Mouse (Mus musculus): ENCODE data around the gene Tesc.

The Tesc gene

DNA sequence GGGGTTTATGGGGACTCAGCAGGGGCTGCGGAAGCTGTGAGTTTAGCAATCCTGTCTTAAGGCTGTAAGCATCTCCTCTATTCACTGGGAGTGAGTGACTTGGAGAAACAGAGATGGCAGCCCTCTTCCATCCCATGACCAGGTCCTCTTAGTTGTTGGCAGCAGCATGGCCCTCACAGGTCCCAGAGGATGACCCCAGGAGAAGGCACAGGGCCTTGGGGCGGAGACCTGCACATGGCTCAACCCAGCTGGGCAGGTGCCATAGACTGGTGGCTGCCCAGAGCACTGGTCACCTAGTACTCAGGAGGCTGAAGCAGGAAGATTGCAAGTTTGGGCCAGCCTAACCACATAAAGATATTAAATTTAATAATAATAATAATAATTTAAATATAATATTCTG is 11.9 kb upstream of the Tesc start:
- no peak for DNase-seq (ENCODE audit: low spot score in 2 of 2)

DNA sequence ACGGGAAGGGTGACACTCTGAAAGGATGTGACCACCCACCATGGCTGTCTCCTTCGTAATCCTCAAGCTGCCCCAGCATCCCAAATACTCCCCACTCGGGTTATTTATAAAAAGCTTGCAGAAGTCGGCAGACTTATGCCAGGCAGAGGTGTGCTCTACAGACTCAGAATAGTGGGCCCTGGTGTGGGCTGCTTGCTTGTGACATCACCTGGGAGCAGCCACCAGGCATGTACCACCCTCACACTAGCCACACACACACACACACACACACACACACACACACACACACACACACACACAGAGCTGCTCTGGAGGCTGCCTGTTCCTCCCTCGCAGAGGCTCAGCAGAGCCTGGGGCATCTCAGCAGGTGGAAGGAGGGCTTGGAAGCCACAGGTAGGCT is 10.0 kb upstream of the Tesc start:
- no peak for DNase-seq (ENCODE audit: low spot score in 2 of 2)

DNA sequence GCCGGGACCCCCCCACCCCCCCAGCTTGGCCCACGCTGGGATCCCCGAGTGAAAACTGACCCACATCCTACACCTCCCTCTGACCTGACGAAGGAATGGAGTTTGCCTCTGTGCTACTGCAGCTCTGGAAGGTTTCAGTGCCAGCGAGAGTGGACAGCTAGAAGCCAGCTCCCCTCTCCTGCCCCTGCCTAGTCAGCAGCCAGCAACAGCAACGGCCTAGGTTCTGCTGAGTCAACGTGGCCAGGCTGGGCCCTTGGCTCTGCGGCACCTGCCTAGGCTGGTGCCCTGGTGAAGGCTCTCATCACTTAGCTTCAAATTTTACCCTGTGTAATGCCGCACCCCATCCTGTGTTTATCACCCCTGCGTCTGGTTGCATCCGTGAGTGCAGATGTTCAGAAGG is 7.6 kb upstream of the Tesc start:
- no peak for DNase-seq (ENCODE audit: low spot score in 2 of 2)

DNA sequence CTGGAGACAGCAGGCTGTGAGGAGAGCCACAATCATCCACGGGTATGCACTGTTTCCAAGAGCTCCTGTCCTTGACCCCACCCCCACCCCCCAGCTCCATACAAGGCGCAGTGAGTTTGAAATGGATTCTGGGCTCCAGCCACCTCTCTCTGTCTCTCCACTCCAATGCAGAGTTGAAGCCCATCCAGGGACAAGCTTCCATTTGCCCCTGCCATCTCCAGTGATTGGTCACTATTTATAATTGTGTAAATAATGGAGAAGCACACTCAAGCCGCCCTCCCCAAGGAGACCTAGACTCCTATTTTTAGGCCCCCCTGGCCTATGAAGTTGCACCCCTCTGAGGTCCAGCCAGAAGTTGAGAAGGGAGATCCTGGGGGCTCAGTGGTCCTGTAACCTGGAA is 4.5 kb upstream of the Tesc start:
- peak; percentile 30 to 48 for DNase-seq (ENCODE audit: low spot score in 2 of 2)

GRCm38 (mm10) chr5:118025880-118026279 is 1.7 kb upstream of the Tesc start:
- no peak for DNase-seq (ENCODE audit: low spot score in 2 of 2)

- DNase-seq (ENCODE audit: low spot score in 2 of 2) = no peak
Observed at GRCm38 (mm10) chr5:118026343-118026742, 1.2 kb upstream of the Tesc start.

DNA sequence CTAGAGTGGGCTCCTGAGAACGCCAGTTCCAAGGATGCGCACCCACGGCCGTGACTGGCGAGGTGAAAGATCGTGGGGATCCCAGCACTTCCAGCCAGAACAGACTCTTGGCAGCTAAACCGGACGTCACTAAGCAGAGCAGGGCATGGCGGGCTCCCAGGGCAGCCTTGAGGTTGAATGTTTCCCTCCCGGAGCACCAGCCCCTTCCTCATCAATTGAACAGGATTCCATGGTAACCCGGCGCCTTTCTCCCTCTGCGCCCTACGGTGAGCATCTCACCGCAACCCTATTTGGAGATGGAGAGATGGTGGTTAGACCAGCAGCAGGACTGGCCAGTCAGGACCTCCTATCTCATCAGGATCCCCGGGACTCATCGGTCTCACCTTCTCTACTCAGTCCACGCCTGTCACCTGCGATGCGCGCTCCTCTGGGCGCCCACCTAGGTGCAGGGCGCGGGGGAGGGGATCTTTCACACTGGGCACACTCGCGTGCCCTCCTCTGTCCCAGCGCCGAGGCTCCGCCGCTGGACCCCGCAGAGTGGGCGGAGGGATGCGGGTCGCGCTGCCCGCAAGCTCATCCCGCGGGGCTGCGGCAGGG is 344 bp upstream of the Tesc start:
- DNase-seq (ENCODE audit: low spot score in 2 of 2) = no peak

DNA sequence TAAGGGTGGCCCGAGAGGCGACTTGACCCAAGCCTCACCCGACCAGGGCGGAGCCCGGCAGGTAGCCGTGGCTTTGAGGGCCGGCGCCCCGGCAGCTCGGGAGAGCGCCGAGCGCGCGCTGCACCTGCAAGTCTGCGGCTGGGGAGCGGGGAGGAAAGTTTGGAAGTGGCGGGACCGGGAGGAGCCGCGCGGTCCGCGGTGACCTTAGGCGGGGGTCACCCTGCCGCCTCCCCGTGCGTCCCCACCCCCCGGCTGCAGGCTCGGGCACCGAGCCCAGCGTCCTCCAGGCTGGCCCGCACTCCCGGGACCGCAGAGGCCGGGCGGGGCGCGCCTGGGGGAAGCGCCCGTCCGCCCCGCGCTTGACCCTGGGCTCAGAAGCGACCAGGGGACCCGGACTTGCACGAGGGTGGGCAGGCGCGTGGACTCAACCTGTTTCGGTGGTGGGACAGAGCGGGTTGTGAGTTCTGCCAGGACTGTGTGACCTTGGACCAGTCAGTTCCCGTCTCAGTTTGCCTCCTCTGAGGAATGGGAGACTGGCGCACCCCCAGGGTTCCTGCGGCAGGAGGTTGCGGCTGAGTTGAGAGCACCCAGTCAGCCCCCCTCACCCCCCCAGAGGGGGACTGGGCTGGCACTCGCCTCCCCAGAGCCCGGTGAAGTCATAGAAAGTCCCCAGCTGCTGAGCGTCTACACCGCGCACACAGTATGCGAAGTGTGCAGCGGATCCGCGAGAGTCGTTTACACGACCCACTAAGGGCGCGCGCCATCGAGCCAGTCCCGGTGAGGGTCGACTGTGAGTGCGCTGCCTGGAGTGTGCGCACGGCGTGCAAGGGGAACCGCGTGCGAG is 870 bp downstream of the Tesc start:
- DNase-seq (ENCODE audit: low spot score in 2 of 2) = peak; percentile 32 to 49

GRCm38 (mm10) chr5:118029035-118029408 is 1.5 kb downstream of the Tesc start:
- no peak for DNase-seq (ENCODE audit: low spot score in 2 of 2)

- no peak for DNase-seq (ENCODE audit: low spot score in 2 of 2)
Observed at GRCm38 (mm10) chr5:118029420-118029819, 1.9 kb downstream of the Tesc start.

GRCm38 (mm10) chr5:118030022-118030675 is 2.6 kb downstream of the Tesc start:
- DNase-seq (ENCODE audit: low spot score in 2 of 2) = no peak

GRCm38 (mm10) chr5:118031059-118031458 is 3.5 kb downstream of the Tesc start:
- DNase-seq (ENCODE audit: low spot score in 2 of 2) = no peak

DNA sequence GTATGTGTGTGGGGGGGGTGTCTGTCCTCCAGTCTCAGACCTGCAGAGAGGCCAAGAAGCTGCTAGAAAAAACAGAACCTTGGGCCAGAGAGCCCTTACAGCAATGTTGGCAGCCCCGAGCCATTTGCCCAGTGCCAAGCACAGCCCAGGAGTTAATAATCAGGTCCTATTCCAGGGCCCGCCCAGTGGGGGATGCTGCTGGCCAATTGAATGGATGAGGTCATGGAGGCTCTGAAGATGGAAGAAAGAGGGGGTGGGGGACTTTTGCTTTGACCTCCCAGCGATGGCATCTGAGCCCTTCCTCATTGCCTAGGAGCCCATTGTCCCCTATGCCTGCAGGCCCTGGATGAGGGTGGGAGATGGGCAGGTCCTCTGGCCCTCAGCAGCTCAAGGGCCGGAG is 4.0 kb downstream of the Tesc start:
- DNase-seq (ENCODE audit: low spot score in 2 of 2) = no peak

DNA sequence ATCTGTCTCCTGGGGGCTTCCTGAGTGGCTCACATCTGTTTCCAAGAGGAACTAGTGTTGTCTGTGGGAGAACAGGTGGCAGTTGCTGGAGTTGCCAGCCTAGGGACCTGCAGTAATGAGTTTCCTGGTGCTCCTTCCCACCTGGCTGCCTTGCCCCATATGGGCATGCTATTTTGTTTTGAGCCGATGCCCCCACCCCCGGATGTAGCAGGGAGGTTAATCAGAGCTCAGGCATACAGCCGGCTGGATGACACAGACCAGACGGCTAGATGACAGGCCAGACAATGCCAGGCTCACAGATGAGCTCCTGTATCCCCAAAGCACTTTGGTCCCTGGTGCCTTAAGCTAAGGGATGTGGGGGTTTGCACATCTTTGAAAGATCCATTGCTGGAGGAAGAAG is 5.8 kb downstream of the Tesc start:
- no peak for DNase-seq (ENCODE audit: low spot score in 2 of 2)

GRCm38 (mm10) chr5:118033740-118034139 is 6.2 kb downstream of the Tesc start:
- DNase-seq (ENCODE audit: low spot score in 2 of 2) = no peak

DNA sequence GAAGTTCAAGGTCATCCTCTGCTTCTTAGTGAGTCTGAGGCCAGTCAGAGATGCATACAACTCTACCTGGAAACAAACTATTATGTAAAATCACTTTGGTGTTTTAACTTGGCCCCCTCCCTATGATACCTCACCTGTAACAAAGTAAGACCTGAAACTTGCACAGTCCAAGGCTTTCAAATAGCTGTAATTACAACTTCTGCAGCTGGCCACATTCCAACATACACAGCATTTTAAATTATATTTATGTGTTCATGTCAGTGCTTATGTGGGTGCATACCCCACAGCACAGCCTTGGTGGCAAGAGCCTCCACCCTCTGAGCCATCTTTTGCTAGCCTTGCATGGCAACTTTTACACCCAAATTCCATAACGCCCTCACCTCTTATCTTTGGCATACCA is 7.1 kb downstream of the Tesc start:
- no peak for DNase-seq (ENCODE audit: low spot score in 2 of 2)

DNA sequence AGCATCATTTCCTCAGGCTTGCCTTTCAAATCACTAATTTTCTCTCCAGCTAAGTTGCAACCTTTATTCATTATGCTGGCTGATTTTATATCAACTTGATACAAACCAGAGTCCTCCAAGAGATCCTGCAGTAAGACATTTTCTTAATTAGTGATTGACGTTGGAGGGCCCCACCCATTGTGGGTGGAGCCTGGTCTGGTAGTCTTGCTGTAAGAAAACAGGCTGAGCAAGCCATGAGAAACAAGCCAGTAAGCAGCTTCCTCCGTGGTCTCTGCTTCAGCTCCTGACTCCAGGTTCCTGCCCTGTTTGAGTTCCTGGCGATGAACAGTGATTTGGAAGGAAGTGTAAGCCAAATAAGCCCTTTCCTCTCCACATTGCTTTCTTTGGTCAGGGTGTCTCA is 8.2 kb downstream of the Tesc start:
- DNase-seq (ENCODE audit: low spot score in 2 of 2) = no peak

GRCm38 (mm10) chr5:118036888-118037797 is 9.6 kb downstream of the Tesc start:
- DNase-seq (ENCODE audit: low spot score in 2 of 2) = no peak

DNA sequence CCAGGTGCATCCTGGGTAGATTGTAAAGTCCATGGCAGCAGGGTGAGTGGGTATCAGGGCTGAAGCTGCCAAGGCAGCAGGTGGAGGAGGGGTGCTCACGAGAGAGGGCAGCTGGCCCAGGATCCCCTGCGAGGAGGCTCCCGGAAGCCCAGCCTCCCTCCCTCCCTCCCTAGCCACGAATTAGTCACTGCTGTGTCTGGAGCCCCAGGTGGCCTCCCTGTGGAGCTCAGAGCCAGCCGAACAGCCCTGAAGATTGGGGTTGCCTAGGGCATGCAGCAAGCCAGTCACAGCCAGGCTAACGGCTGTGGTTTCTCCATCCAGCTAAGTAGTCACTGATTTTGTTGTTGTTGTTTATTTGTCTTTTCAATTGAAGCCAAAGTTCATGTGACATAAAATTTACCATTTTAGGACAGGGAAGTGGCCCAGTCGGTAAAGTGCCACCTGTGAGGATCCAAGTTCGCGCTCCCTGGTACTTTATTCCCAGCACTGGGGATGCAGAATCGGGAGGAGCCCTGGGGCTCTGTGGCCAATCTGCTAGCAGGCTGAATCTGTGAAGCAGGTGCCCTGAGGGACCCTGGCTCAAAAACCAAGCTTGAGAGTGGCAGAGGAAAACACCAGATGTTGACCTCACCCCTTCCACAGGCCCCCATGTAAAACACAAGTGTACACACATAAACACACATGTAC is 10.4 kb downstream of the Tesc start:
- DNase-seq (ENCODE audit: low spot score in 2 of 2) = no peak

- no peak for DNase-seq (ENCODE audit: low spot score in 2 of 2)
Observed at GRCm38 (mm10) chr5:118039241-118039668, 11.7 kb downstream of the Tesc start.

- DNase-seq (ENCODE audit: low spot score in 2 of 2) = no peak
Observed at GRCm38 (mm10) chr5:118042599-118042998, 15.1 kb downstream of the Tesc start.
